Mouse (Mus musculus): Measurements from ENCODE around the gene Lrch1.
A peak's percentile ranks its signal among the peaks of the same experiment; 100 is the strongest.

Gene Lrch1

GRCm38 (mm10) chr14:74830591-74830990 lies 117.1 kb downstream of the Lrch1 start:
- no peak for ATAC-seq (ENCODE audit: insufficient number of reproducible peaks, low FRiP score, low TSS enrichment)

GRCm38 (mm10) chr14:74822757-74823680 lies 124.7 kb downstream of the Lrch1 start:
- no peak for ATAC-seq (ENCODE audit: insufficient number of reproducible peaks, low FRiP score, low TSS enrichment)

- no peak for ATAC-seq (ENCODE audit: insufficient number of reproducible peaks, low FRiP score, low TSS enrichment)
Measured at GRCm38 (mm10) chr14:74822048-74822447, 125.6 kb downstream of the Lrch1 start.

GRCm38 (mm10) chr14:74820180-74820813 lies 127.4 kb downstream of the Lrch1 start:
- no peak for ATAC-seq (ENCODE audit: insufficient number of reproducible peaks, low FRiP score, low TSS enrichment)

GRCm38 (mm10) chr14:74816705-74817104 lies 131.0 kb downstream of the Lrch1 start:
- no peak for ATAC-seq (ENCODE audit: insufficient number of reproducible peaks, low FRiP score, low TSS enrichment)

- ATAC-seq (ENCODE audit: insufficient number of reproducible peaks, low FRiP score, low TSS enrichment), result no peak
Measured at GRCm38 (mm10) chr14:74814848-74815789, 132.6 kb downstream of the Lrch1 start.

- no peak for ATAC-seq (ENCODE audit: insufficient number of reproducible peaks, low FRiP score, low TSS enrichment)
Measured at GRCm38 (mm10) chr14:74811617-74812016, 136.1 kb downstream of the Lrch1 start.

- no peak for ATAC-seq (ENCODE audit: insufficient number of reproducible peaks, low FRiP score, low TSS enrichment)
Measured at GRCm38 (mm10) chr14:74801961-74802360, 145.7 kb downstream of the Lrch1 start.

GRCm38 (mm10) chr14:74798063-74798890 lies 149.4 kb downstream of the Lrch1 start:
- ATAC-seq (ENCODE audit: insufficient number of reproducible peaks, low FRiP score, low TSS enrichment), result no peak

- ATAC-seq (ENCODE audit: insufficient number of reproducible peaks, low FRiP score, low TSS enrichment), result 0 out of 2 replicates have a peak, but pooled peaks have one; percentile 21
Measured at GRCm38 (mm10) chr14:74797386-74798062, 150.2 kb downstream of the Lrch1 start.

GRCm38 (mm10) chr14:74794931-74795330 lies 152.7 kb downstream of the Lrch1 start:
- ATAC-seq (ENCODE audit: insufficient number of reproducible peaks, low FRiP score, low TSS enrichment), result no peak

- no peak for ATAC-seq (ENCODE audit: insufficient number of reproducible peaks, low FRiP score, low TSS enrichment)
Measured at GRCm38 (mm10) chr14:74792793-74793192, 154.9 kb downstream of the Lrch1 start.

GRCm38 (mm10) chr14:74790535-74790934 lies 157.1 kb downstream of the Lrch1 start:
- ATAC-seq (ENCODE audit: insufficient number of reproducible peaks, low FRiP score, low TSS enrichment), result no peak

- ATAC-seq (ENCODE audit: insufficient number of reproducible peaks, low FRiP score, low TSS enrichment), result no peak
Measured at GRCm38 (mm10) chr14:74788766-74789165, 158.9 kb downstream of the Lrch1 start.

GRCm38 (mm10) chr14:74787717-74788116 lies 160.0 kb downstream of the Lrch1 start:
- ATAC-seq (ENCODE audit: insufficient number of reproducible peaks, low FRiP score, low TSS enrichment), result no peak

- ATAC-seq (ENCODE audit: insufficient number of reproducible peaks, low FRiP score, low TSS enrichment), result no peak
Measured at GRCm38 (mm10) chr14:74784243-74784934, 163.3 kb downstream of the Lrch1 start.

GRCm38 (mm10) chr14:74774046-74774619 lies 173.5 kb downstream of the Lrch1 start:
- ATAC-seq (ENCODE audit: insufficient number of reproducible peaks, low FRiP score, low TSS enrichment), result no peak

- ATAC-seq (ENCODE audit: insufficient number of reproducible peaks, low FRiP score, low TSS enrichment), result no peak
Measured at GRCm38 (mm10) chr14:74767892-74768291, 179.8 kb downstream of the Lrch1 start.
